9 mouse cellular contexts compared by ENCODE assay signal in genomic region chr4:123342091-123342641, GRCm38 (mm10). TPM values are rescaled to one million over a fixed set of nuclear protein-coding genes. Genes with fewer than 3 reads are reported as not detected.
DNase-seq lines count a peak whose midpoint lies in the region; ATAC-seq lines count a peak whose summit lies in the region.
"Had no signal": no experiment of that assay in that cellular context is flagged by ENCODE, and none has a peak within 500 bp of the region (broad histone marks: within the 10 kb centered on the region; RNA-seq: fewer than 3 reads in every experiment).

No protein-coding gene starts in this region.

- peak overlapping the region; percentile 98 for H3K4me2 ChIP-seq in heart, embryonic 13.5 days
- peak overlapping the region; percentile 86 for H3K4me2 ChIP-seq in hindbrain, embryonic 13.5 days
- H3K4me2 ChIP-seq in midbrain, embryonic 12.5 days (replicated peaks), result peak overlapping the region; percentile 85

- peak overlapping the region; percentile 72 for H3K9ac ChIP-seq in heart, embryonic 13.5 days
- H3K9ac ChIP-seq in hindbrain, embryonic 13.5 days, result peak overlapping the region; percentile 61
- H3K9ac ChIP-seq in midbrain, embryonic 12.5 days (replicated peaks), result peak overlapping the region; percentile 39; the same call in 1 of the 2 replicates

- ATAC-seq in heart, embryonic 13.5 days (ENCODE audit: extremely low read depth, insufficient number of reproducible peaks, low FRiP score, low TSS enrichment), result peak; percentile 16; the same call in 1 of the 2 replicates
- ATAC-seq in activated CD4-positive, CD25-positive, alpha-beta regulatory T cell, adult 4 months, result peak; percentile 11
- ATAC-seq in hindbrain, embryonic 13.5 days (ENCODE audit: low FRiP score), result peak; percentile 30
- peak; percentile 55 for ATAC-seq in midbrain, embryonic 12.5 days (ENCODE audit: low FRiP score, low read depth)

- intact Hi-C loops in heart, postnatal 14 days (cut with DNase I), result loop anchor here (5.0 kb wide), 1 partner anchor 35 kb away; no protein-coding TSS in a partner anchor

- H3K27me3 ChIP-seq in heart, embryonic 13.5 days (replicated peaks), result peaks cover 56% of the 10 kb centered on the region
- peaks cover 54% of the 10 kb centered on the region for H3K27me3 ChIP-seq in hindbrain, embryonic 13.5 days
- H3K27me3 ChIP-seq in midbrain, embryonic 12.5 days, result peaks cover 54% of the 10 kb centered on the region

- no peaks in the 10 kb centered on the region for H3K36me3 ChIP-seq in heart, embryonic 13.5 days
- peaks cover 9% of the 10 kb centered on the region for H3K36me3 ChIP-seq in hindbrain, embryonic 13.5 days
- H3K36me3 ChIP-seq in midbrain, embryonic 12.5 days, result no peaks in the 10 kb centered on the region; the same call in 1 of the 2 replicates

- WGBS in heart, embryonic 13.5 days, result 3% methylated on average over 43 of the region's 43 CpGs
- WGBS in hindbrain, embryonic 13.5 days, result 3% methylated on average over 43 of the region's 43 CpGs
- 3% methylated on average over 43 of the region's 43 CpGs for WGBS in midbrain, embryonic 12.5 days

- H3K27ac ChIP-seq in heart, embryonic 13.5 days (replicated peaks), result no peak overlapping the region
- H3K27ac ChIP-seq in hindbrain, embryonic 13.5 days, result no peak overlapping the region
- H3K27ac ChIP-seq in midbrain, embryonic 12.5 days (replicated peaks), result no peak overlapping the region

- DNase-seq in heart, postnatal 14 days, result no peak
- DNase-seq in adipocyte (ENCODE audit: low spot score), result no peak
- DNase-seq in cerebellum, postnatal 25 days, result no peak
- no peak for DNase-seq in thymus, postnatal 14 days

- H3K4me1 ChIP-seq in heart, embryonic 13.5 days, result peaks cover 18% of the 10 kb centered on the region
- H3K4me1 ChIP-seq in hindbrain, embryonic 13.5 days (replicated peaks), result peaks cover 17% of the 10 kb centered on the region
- peaks cover 14% of the 10 kb centered on the region for H3K4me1 ChIP-seq in midbrain, embryonic 12.5 days

- H3K9me3 ChIP-seq in heart, embryonic 13.5 days, result no peaks in the 10 kb centered on the region
- H3K9me3 ChIP-seq in hindbrain, embryonic 13.5 days, result no peaks in the 10 kb centered on the region
- H3K9me3 ChIP-seq in midbrain, embryonic 12.5 days, result no peaks in the 10 kb centered on the region

- peak overlapping the region; percentile 64 for H3K4me3 ChIP-seq in heart, embryonic 13.5 days
- peak overlapping the region; percentile 50 for H3K4me3 ChIP-seq in hindbrain, embryonic 13.5 days
- H3K4me3 ChIP-seq in midbrain, embryonic 12.5 days, result peak overlapping the region; percentile 52

RNA-seq across cellular contexts. Expression of gene Bmp8a, which starts 0.9 kb away (rescaled TPM):
- 0.06 and 0.13 TPM in 2 replicates for polyA plus RNA-seq in heart, embryonic 13.5 days (2015; fragmentation: Nextera tagmentation; extraction: Ambion mirVana)
- total RNA-seq in heart, postnatal 14 days (2021), result under 1 TPM; 0.10 to 0.12 TPM
- polyA plus RNA-seq in activated CD4-positive, CD25-positive, alpha-beta regulatory T cell, adult 4 months (2017; shearing (Covaris generic)), result not detected
- 0.26 and 0.31 TPM in 2 replicates for polyA plus RNA-seq in hindbrain, embryonic 13.5 days (2015; fragmentation: Nextera tagmentation; extraction: Ambion mirVana)
- 0.12 and 0.19 TPM in 2 replicates for polyA plus RNA-seq in midbrain, embryonic 12.5 days (2016; fragmentation: Nextera tagmentation; extraction: Ambion mirVana)
- total RNA-seq: neutrophil, adult 5-6 weeks had no signal

RNA-seq across cellular contexts. Expression of gene Oxct2a, which starts 18.7 kb away (rescaled TPM):
- not detected in 2 replicates for polyA plus RNA-seq in heart, embryonic 13.5 days (2015; fragmentation: Nextera tagmentation; extraction: Ambion mirVana)
- total RNA-seq in heart, postnatal 14 days (2021), result not detected
- polyA plus RNA-seq in activated CD4-positive, CD25-positive, alpha-beta regulatory T cell, adult 4 months (2017; shearing (Covaris generic)), result not detected
- polyA plus RNA-seq in hindbrain, embryonic 13.5 days (2015; fragmentation: Nextera tagmentation; extraction: Ambion mirVana), result not detected in 2 replicates
- polyA plus RNA-seq in midbrain, embryonic 12.5 days (2016; fragmentation: Nextera tagmentation; extraction: Ambion mirVana), result not detected in 2 replicates
- total RNA-seq: neutrophil, adult 5-6 weeks had no signal
